Mouse (Mus musculus): ENCODE results near the gene Klhdc7b.

- TF ChIP-seq CTCF (conservative IDR thresholded peaks at IDR 0.05; ENCODE audit: insufficient read depth, insufficient read length, low read depth, low read length) (no peak), POLR2A (IDR thresholded peaks at IDR 0.05; ENCODE audit: low read depth, low read length) (no peak)
These were observed 37.2 kb downstream of the Klhdc7b start for GRCm38 (mm10) chr15:89421938-89422337.

Measured in kidney, adult 2 months (tissue).